Mouse (Mus musculus) limb, embryonic 15.5 days (tissue): ENCODE measurements around the gene Astl. TPM values are rescaled to one million over a fixed set of nuclear protein-coding genes. Genes with fewer than 3 reads are reported as not detected.

Source experiments
- ATAC-seq: fragments of 200-750 bp; cut with Nextera tagmentation; 2 replicates; pipeline ENCODE4 v1.8.0; 2017; ENCODE audit warnings: low read depth, moderate TSS enrichment; ENCODE audit not compliant: insufficient number of reproducible peaks, low FRiP score, low TSS enrichment
- H3K27ac ChIP-seq: fragments of 300-500 bp; sonication (generic); 2 replicates; pipeline ENCODE4 v1.5.1; 2015; ENCODE audit warnings: moderate library complexity, mild to moderate bottlenecking, inconsistent platforms
- H3K27me3 ChIP-seq: fragments of 300-500 bp; sonication (generic); 2 replicates; pipeline ENCODE4 v1.6.1; 2015; ENCODE audit warnings: inconsistent platforms
- H3K36me3 ChIP-seq: fragments of 300-500 bp; sonication (generic); 2 replicates; pipeline ENCODE4 v1.6.1; 2015; ENCODE audit warnings: inconsistent platforms
- H3K4me1 ChIP-seq: fragments of 300-500 bp; sonication (generic); 2 replicates; pipeline ENCODE4 v1.6.1; 2015; ENCODE audit warnings: inconsistent platforms
- H3K4me2 ChIP-seq: fragments of 300-500 bp; sonication (generic); 2 replicates; pipeline ENCODE4 v1.6.1; 2015; ENCODE audit warnings: mild to moderate bottlenecking, inconsistent platforms
- H3K4me3 ChIP-seq: fragments of 300-500 bp; sonication (generic); 2 replicates; pipeline ENCODE4 v1.5.1; 2015; ENCODE audit warnings: mild to moderate bottlenecking, inconsistent platforms
- H3K9ac ChIP-seq: fragments of 300-500 bp; sonication (generic); 2 replicates; pipeline ENCODE4 v1.6.1; 2015; ENCODE audit warnings: inconsistent platforms
- H3K9me3 ChIP-seq: fragments of 300-500 bp; sonication (generic); 2 replicates; pipeline ENCODE4 v1.6.1; 2016; ENCODE audit warnings: inconsistent platforms
- WGBS: fragments of 180-500 bp; shearing (Covaris S2); methylation state at CpG from one replicate; pipeline ENCODE4 v1.1.7; 2015; 5-methylcytosine and 5-hydroxymethylcytosine counted together
- polyA plus RNA-seq: library from polyadenylated mRNA; unstranded; fragments of >200 nt; fragmentation: Nextera tagmentation; extraction: Ambion mirVana; gene quantifications from 2 replicates; pipeline ENCODE4 v1.2.1, GENCODE M21; 2015

The Astl gene
- polyA plus RNA-seq, 1 experiment from 2014 or later, result 0.22 TPM

DNA sequence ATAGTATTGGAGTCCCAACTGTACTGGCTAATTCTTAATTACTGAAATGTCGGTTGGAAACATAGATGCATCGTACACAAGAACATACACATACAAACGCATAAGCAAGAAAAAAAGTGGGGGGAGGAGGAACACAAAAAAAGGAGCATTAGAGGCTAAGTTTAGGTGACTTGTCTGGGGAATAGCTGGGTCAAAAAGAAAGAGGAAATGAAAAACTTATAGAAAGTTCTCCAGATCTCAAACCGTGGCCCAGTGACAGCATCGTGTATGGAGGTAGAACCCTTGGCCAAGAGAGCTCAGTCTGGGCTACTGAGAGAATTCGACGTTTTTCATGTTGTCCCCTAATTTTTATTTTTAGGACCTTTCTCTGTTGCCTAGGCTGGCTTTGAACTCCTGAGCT is 27.8 kb upstream of the Astl start:
- 85% methylated on average over 7 of the region's 7 CpGs for WGBS
- Histone ChIP-seq H3K4me1 (no peaks in the 10 kb centered on the region), H3K4me3 (no peak overlapping the region), H3K9me3 (no peaks in the 10 kb centered on the region), H3K27ac (no peak overlapping the region), H3K27me3 (no peaks in the 10 kb centered on the region), H3K36me3 (no peaks in the 10 kb centered on the region), H3K9ac (no peak overlapping the region), H3K4me2 (no peak overlapping the region)
- no peak for ATAC-seq

- Histone ChIP-seq H3K9ac (no peak overlapping the region), H3K27ac (no peak overlapping the region), H3K4me2 (no peak overlapping the region), H3K4me3 (no peak overlapping the region), H3K4me1 (no peaks in the 10 kb centered on the region), H3K27me3 (no peaks in the 10 kb centered on the region), H3K9me3 (no peaks in the 10 kb centered on the region), H3K36me3 (no peaks in the 10 kb centered on the region)
- ATAC-seq, result no peak
- 80% methylated on average over 1 of the region's 1 CpGs for WGBS
Measured at GRCm38 (mm10) chr2:127311193-127311592, 27.2 kb upstream of the Astl start.

- Histone ChIP-seq H3K36me3 (no peaks in the 10 kb centered on the region), H3K27ac (no peak overlapping the region), H3K9me3 (no peaks in the 10 kb centered on the region), H3K4me1 (no peaks in the 10 kb centered on the region), H3K4me2 (no peak overlapping the region), H3K4me3 (no peak overlapping the region), H3K9ac (no peak overlapping the region), H3K27me3 (no peaks in the 10 kb centered on the region)
- ATAC-seq, result no peak
- WGBS, result 92% methylated on average over 4 of the region's 4 CpGs
Measured at GRCm38 (mm10) chr2:127312801-127313200, 25.6 kb upstream of the Astl start.

GRCm38 (mm10) chr2:127313878-127314277 is 24.6 kb upstream of the Astl start:
- ATAC-seq, result no peak
- WGBS, result 54% methylated on average over 4 of the region's 4 CpGs
- Histone ChIP-seq H3K4me3 (no peak overlapping the region), H3K27ac (no peak overlapping the region), H3K27me3 (no peaks in the 10 kb centered on the region), H3K4me1 (no peaks in the 10 kb centered on the region), H3K9me3 (no peaks in the 10 kb centered on the region), H3K4me2 (no peak overlapping the region), H3K36me3 (no peaks in the 10 kb centered on the region), H3K9ac (no peak overlapping the region)

DNA sequence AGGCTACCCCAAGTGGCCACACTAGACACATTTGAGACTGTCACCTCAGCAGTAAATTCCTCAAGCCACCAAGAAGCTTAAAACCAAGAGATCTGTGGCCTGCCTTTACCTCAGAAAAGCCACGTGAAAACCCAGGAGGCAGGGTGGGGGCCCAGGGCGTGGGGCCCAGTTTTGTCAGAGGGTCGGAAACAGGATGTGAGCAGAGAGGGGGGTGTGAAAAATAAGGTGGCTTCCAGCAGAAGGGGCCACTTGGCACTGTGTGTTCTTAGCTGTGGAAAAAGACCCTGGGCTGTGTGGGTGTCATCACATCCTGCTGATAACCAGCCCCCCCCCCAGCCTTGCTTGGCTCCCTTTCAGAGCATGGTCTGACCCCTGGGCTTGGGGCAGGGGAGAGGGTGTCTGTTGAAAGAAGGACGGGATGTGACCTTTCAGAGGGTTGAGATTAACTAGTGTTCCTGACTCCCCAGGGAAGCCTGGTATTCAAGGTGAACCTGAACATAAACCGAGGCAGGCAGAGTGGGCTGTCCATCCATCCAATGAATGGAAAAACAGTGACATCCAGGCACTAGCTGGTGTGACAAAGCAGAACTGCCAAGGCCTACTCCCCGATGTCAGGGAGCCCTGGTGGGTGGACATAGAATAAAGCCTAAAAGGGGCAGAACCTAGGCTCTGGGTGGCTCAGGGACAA is 23.8 kb upstream of the Astl start:
- Histone ChIP-seq H3K4me2 (no peak overlapping the region), H3K9ac (no peak overlapping the region), H3K27me3 (no peaks in the 10 kb centered on the region), H3K4me3 (no peak overlapping the region), H3K4me1 (no peaks in the 10 kb centered on the region), H3K9me3 (no peaks in the 10 kb centered on the region), H3K27ac (no peak overlapping the region), H3K36me3 (no peaks in the 10 kb centered on the region)
- no peak for ATAC-seq
- WGBS, result 67% methylated on average over 6 of the region's 6 CpGs

DNA sequence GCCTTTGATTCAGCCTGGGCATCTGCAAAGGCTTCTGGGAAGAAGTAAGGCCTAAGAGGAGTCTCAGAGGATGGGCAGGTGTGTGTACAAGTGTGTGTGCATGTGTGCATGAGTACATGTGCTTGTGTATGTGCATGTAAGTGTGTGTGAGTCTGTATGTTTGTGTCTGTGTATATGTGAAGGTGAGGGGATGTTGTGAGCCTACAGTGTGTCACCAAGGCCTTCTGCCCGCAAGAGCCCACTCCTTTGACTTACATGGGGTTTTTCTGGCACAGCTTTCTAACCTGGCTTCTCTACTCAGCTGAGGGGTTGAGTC is 23.3 kb upstream of the Astl start:
- ATAC-seq, result no peak
- Histone ChIP-seq H3K9ac (no peak overlapping the region), H3K9me3 (no peaks in the 10 kb centered on the region), H3K36me3 (no peaks in the 10 kb centered on the region), H3K27ac (no peak overlapping the region), H3K4me3 (no peak overlapping the region), H3K4me1 (no peaks in the 10 kb centered on the region), H3K4me2 (no peak overlapping the region), H3K27me3 (no peaks in the 10 kb centered on the region)
- 80% methylated on average over 1 of the region's 1 CpGs for WGBS

GRCm38 (mm10) chr2:127316431-127316830 is 22.0 kb upstream of the Astl start:
- H3K27me3 ChIP-seq, result no peaks in the 10 kb centered on the region
- 76% methylated on average over 5 of the region's 5 CpGs for WGBS
- H3K4me1 ChIP-seq, result no peaks in the 10 kb centered on the region
- H3K4me2 ChIP-seq, result no peak overlapping the region
- no peaks in the 10 kb centered on the region for H3K9me3 ChIP-seq
- H3K4me3 ChIP-seq, result no peak overlapping the region
- no peaks in the 10 kb centered on the region for H3K36me3 ChIP-seq
- no peak for ATAC-seq
- no peak overlapping the region for H3K27ac ChIP-seq
- no peak overlapping the region for H3K9ac ChIP-seq

GRCm38 (mm10) chr2:127318136-127318535 is 20.3 kb upstream of the Astl start:
- ATAC-seq, result no peak
- H3K4me3 ChIP-seq, result no peak overlapping the region
- WGBS, result 80% methylated on average over 4 of the region's 4 CpGs

GRCm38 (mm10) chr2:127319071-127319470 is 19.4 kb upstream of the Astl start:
- Histone ChIP-seq H3K4me2 (no peak overlapping the region), H3K36me3 (no peaks in the 10 kb centered on the region), H3K4me1 (no peaks in the 10 kb centered on the region; the same call in 1 of the 2 replicates), H3K27ac (no peak overlapping the region), H3K4me3 (no peak overlapping the region), H3K9ac (no peak overlapping the region), H3K9me3 (no peaks in the 10 kb centered on the region), H3K27me3 (no peaks in the 10 kb centered on the region)
- 73% methylated on average over 4 of the region's 4 CpGs for WGBS
- no peak for ATAC-seq

More at GRCm38 (mm10) chr2:127318136-127318535, 20.3 kb upstream of the Astl start:
- H3K9me3 ChIP-seq, result no peaks in the 10 kb centered on the region
- no peak overlapping the region for H3K4me2 ChIP-seq
- no peaks in the 10 kb centered on the region for H3K27me3 ChIP-seq
- H3K9ac ChIP-seq, result no peak overlapping the region
- no peaks in the 10 kb centered on the region for H3K36me3 ChIP-seq
- H3K4me1 ChIP-seq, result no peaks in the 10 kb centered on the region; the same call in 1 of the 2 replicates
- no peak overlapping the region for H3K27ac ChIP-seq

DNA sequence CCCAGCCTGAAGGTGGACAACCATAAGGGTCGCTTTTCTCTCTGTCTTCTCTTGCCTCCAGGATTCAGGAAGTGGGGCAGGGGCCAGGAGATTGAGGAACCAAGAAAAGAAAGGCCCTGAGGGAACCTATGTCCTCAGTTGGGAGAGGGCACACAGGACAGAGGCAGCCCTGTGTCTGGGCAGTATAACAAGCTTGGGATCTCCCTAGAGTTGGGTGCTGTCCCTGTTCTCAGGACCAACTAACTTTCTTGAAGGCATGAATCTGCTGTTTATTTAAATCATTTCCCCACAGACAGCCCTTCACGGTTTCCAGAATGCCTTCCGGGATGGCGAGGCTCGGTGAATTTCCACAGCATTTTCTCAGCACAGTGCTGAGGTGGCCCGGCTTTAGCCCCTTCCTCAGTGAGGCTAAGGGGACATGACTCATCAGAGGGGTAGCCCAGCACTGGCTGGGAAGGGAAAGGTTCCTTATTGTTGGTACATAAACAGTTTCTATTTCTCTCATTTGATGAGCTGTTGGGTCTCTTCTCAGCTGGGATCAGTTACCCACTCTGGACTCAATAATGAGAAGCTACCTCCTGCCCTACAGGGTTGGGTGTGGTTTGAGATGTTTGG is 15.7 kb upstream of the Astl start:
- Histone ChIP-seq H3K36me3 (no peaks in the 10 kb centered on the region), H3K9ac (no peak overlapping the region), H3K9me3 (no peaks in the 10 kb centered on the region), H3K27me3 (no peaks in the 10 kb centered on the region), H3K4me2 (no peak overlapping the region), H3K4me3 (no peak overlapping the region), H3K4me1 (no peaks in the 10 kb centered on the region; the same call in 1 of the 2 replicates), H3K27ac (no peak overlapping the region)
- ATAC-seq, result no peak
- 76% methylated on average over 6 of the region's 6 CpGs for WGBS

DNA sequence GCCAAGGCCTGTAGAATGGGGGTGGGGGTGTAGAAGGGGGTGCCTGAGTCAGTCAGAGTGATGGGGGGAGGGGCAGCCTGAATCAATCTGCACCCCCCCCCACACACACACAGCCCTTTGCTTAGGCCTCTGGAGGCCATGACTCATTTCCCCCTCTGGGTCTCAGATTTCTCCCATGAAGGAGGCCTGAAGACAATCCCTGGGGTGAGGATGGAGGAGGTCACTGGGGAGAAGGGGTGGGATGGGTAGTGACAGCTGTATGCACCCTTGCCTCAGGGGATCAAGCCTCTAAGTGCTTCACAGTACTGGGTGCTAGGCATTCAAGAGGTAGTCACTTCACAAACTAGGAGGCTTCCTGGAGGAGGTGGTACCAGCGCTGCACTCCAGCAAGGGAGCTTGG is 14.8 kb upstream of the Astl start:
- Histone ChIP-seq H3K9me3 (no peaks in the 10 kb centered on the region), H3K9ac (no peak overlapping the region), H3K36me3 (no peaks in the 10 kb centered on the region), H3K27ac (no peak overlapping the region), H3K4me3 (no peak overlapping the region), H3K4me1 (no peaks in the 10 kb centered on the region; the same call in 1 of the 2 replicates), H3K27me3 (no peaks in the 10 kb centered on the region), H3K4me2 (no peak overlapping the region)
- ATAC-seq, result no peak
- 82% methylated on average over 1 of the region's 1 CpGs for WGBS

DNA sequence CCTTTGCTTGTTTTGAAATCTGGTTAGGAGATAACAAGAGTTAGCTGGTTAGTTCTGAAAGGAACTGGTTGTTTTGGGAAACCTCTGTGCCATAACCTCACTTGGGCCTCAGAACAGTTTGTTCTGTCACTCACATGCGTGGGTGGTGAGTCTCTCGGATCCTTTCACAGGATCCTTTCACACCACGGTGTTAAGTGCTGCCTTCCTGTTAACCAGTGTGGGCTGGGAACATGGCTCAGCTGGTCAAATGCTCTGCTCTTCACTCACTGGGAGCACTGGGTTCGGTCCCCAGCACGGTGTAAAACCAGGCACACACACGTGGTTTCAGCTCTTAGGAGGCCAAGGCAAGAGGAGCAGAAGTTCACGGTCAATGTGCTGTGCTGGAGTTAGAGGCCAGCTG is 14.0 kb upstream of the Astl start:
- no peak overlapping the region for H3K4me2 ChIP-seq
- no peaks in the 10 kb centered on the region for H3K36me3 ChIP-seq
- no peak for ATAC-seq
- WGBS, result 50% methylated on average over 7 of the region's 7 CpGs
- H3K9me3 ChIP-seq, result no peaks in the 10 kb centered on the region
- H3K9ac ChIP-seq, result no peak overlapping the region
- no peaks in the 10 kb centered on the region; the same call in 1 of the 2 replicates for H3K4me1 ChIP-seq
- no peaks in the 10 kb centered on the region for H3K27me3 ChIP-seq
- no peak overlapping the region for H3K4me3 ChIP-seq
- H3K27ac ChIP-seq, result no peak overlapping the region
